Mouse (Mus musculus): Measurements from ENCODE around the gene S100a7a. TPM values are rescaled to one million over a fixed set of nuclear protein-coding genes. Genes with fewer than 3 reads are reported as not detected.
A peak's percentile ranks its signal among the peaks of the same experiment; 100 is the strongest.

The S100a7a gene
- total and polyA plus RNA-seq, 2 experiments, result not detected

GRCm38 (mm10) chr3:90668846-90669245 lies 15.0 kb downstream of the S100a7a start, which contains the start of gene S100a8:
Gene S100a8 (plus strand): TSS chr3:90668978.
- Histone ChIP-seq H3K4me3 (ENCODE audit: insufficient read depth, low read depth, low read length) (no peak within 1 kb of the TSS), H3K27me3 (ENCODE audit: control insufficient read depth, insufficient read depth, low read length) (no peaks in the 10 kb centered on the region), H3K36me3 (ENCODE audit: control insufficient read depth, insufficient read depth, low read length) (no peaks in the 10 kb centered on the region), H3K79me2 (ENCODE audit: control insufficient read depth, insufficient read depth, low read length) (no peaks in the 10 kb centered on the region), H3K27ac (replicated peaks; ENCODE audit: insufficient read depth, low read depth, low read length) (no peak within 1 kb of the TSS), H3K9ac (ENCODE audit: low read depth, low read length) (no peak within 1 kb of the TSS), H3K4me1 (ENCODE audit: control insufficient read depth, insufficient read depth, low read length) (no peaks in the 10 kb centered on the region)
- DNase-seq (ENCODE audit: extremely low read depth, low read depth, low spot score), result peak; percentile 5
- TF ChIP-seq CTCF (IDR thresholded peaks at IDR 0.05; ENCODE audit: low read depth, low read length), result no peak
- no peak for TF ChIP-seq POLR2A (IDR thresholded peaks at IDR 0.05; ENCODE audit: extremely low read depth, insufficient read depth, low read length)
- 58% methylated on average over 8 of the region's 8 CpGs for WGBS

DNA sequence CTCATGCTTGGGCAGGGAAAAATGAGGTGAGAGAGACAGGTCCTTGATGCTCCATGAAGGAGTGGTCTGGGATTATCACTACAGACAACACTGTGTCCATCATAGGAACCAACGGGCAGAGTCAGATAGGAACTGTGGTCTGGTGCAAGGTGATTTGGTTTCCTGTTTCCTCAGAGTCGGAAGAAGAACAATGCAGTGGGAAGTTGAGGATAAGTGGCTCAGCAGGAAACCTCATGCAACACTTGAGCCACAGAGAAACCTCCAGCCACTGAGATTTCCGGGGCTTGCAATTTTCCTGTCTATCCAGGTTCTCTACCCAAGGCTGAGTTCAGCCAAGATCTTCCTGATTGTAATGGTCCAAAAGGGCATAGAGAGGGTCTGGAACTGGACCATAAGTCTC lies 24.8 kb downstream of the S100a7a start:
- WGBS, result 42% methylated on average over 3 of the region's 3 CpGs
- Histone ChIP-seq H3K27ac (replicated peaks; ENCODE audit: insufficient read depth, low read depth, low read length) (no peak overlapping the region), H3K79me2 (ENCODE audit: control insufficient read depth, insufficient read depth, low read length) (no peaks in the 10 kb centered on the region), H3K27me3 (ENCODE audit: control insufficient read depth, insufficient read depth, low read length) (no peaks in the 10 kb centered on the region; the same call in 1 of the 2 replicates), H3K9ac (ENCODE audit: low read depth, low read length) (no peak overlapping the region), H3K36me3 (ENCODE audit: control insufficient read depth, insufficient read depth, low read length) (no peaks in the 10 kb centered on the region), H3K4me1 (ENCODE audit: control insufficient read depth, insufficient read depth, low read length) (no peaks in the 10 kb centered on the region), H3K4me3 (ENCODE audit: insufficient read depth, low read depth, low read length) (no peak overlapping the region)
- TF ChIP-seq POLR2A (IDR thresholded peaks at IDR 0.05; ENCODE audit: extremely low read depth, insufficient read depth, low read length) (no peak), CTCF (IDR thresholded peaks at IDR 0.05; ENCODE audit: low read depth, low read length) (no peak)
- no peak for DNase-seq (ENCODE audit: extremely low read depth, low read depth, low spot score)

- DNase-seq (ENCODE audit: extremely low read depth, low read depth, low spot score), result no peak
- H3K4me1 ChIP-seq (ENCODE audit: control insufficient read depth, insufficient read depth, low read length), result no peaks in the 10 kb centered on the region
- no peak overlapping the region for H3K27ac ChIP-seq (replicated peaks; ENCODE audit: insufficient read depth, low read depth, low read length)
- no peak overlapping the region for H3K4me3 ChIP-seq (ENCODE audit: insufficient read depth, low read depth, low read length)
- no peaks in the 10 kb centered on the region; the same call in 1 of the 2 replicates for H3K27me3 ChIP-seq (ENCODE audit: control insufficient read depth, insufficient read depth, low read length)
- H3K36me3 ChIP-seq (ENCODE audit: control insufficient read depth, insufficient read depth, low read length), result no peaks in the 10 kb centered on the region
- WGBS, result 93% methylated on average over 3 of the region's 3 CpGs
- H3K9ac ChIP-seq (ENCODE audit: low read depth, low read length), result no peak overlapping the region
- TF ChIP-seq POLR2A (IDR thresholded peaks at IDR 0.05; ENCODE audit: extremely low read depth, insufficient read depth, low read length) (no peak), CTCF (IDR thresholded peaks at IDR 0.05; ENCODE audit: low read depth, low read length) (no peak)
- H3K79me2 ChIP-seq (ENCODE audit: control insufficient read depth, insufficient read depth, low read length), result no peaks in the 10 kb centered on the region
These were observed 30.1 kb downstream of the S100a7a start for GRCm38 (mm10) chr3:90683929-90684328.

- no peak overlapping the region for H3K27ac ChIP-seq (replicated peaks; ENCODE audit: insufficient read depth, low read depth, low read length)
- H3K4me3 ChIP-seq (ENCODE audit: insufficient read depth, low read depth, low read length), result no peak overlapping the region
- WGBS, result 82% methylated on average over 2 of the region's 2 CpGs
- no peaks in the 10 kb centered on the region for H3K79me2 ChIP-seq (ENCODE audit: control insufficient read depth, insufficient read depth, low read length)
- DNase-seq (ENCODE audit: extremely low read depth, low read depth, low spot score), result no peak
- H3K4me1 ChIP-seq (ENCODE audit: control insufficient read depth, insufficient read depth, low read length), result no peaks in the 10 kb centered on the region
- H3K27me3 ChIP-seq (ENCODE audit: control insufficient read depth, insufficient read depth, low read length), result no peaks in the 10 kb centered on the region; the same call in 1 of the 2 replicates
- H3K9ac ChIP-seq (ENCODE audit: low read depth, low read length), result no peak overlapping the region
- TF ChIP-seq CTCF (IDR thresholded peaks at IDR 0.05; ENCODE audit: low read depth, low read length) (no peak), POLR2A (IDR thresholded peaks at IDR 0.05; ENCODE audit: extremely low read depth, insufficient read depth, low read length) (no peak)
- no peaks in the 10 kb centered on the region for H3K36me3 ChIP-seq (ENCODE audit: control insufficient read depth, insufficient read depth, low read length)
These were observed 33.0 kb downstream of the S100a7a start for GRCm38 (mm10) chr3:90686835-90687234.

DNA sequence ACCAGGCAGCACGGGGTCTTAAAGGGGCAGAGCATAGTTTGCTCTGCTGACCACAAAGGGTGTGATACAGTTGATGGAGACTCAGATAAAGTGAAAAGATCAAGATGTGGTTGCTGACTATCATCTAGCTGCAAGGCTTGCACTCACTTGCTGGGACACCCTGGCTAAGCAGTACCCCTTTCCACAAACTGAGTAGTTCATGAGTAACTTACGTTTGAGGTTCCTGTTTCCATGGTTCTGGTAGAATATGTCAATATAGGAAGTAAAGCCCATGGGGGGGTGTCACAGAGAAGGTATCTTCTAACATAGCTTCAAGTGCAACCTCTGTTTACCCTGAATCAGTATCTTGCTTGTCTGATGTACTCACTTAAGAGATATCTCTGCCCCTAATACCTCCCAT lies 39.7 kb downstream of the S100a7a start:
- H3K9ac ChIP-seq (ENCODE audit: low read depth, low read length), result no peak overlapping the region
- H3K4me3 ChIP-seq (ENCODE audit: insufficient read depth, low read depth, low read length), result no peak overlapping the region
- TF ChIP-seq CTCF (IDR thresholded peaks at IDR 0.05; ENCODE audit: low read depth, low read length) (no peak), POLR2A (IDR thresholded peaks at IDR 0.05; ENCODE audit: extremely low read depth, insufficient read depth, low read length) (no peak)

GRCm38 (mm10) chr3:90695613-90696012 lies 41.8 kb downstream of the S100a7a start, which contains the start of gene S100a9:
Gene S100a9 (minus strand): TSS chr3:90695721.
- TF ChIP-seq POLR2A (IDR thresholded peaks at IDR 0.05; ENCODE audit: extremely low read depth, insufficient read depth, low read length) (no peak), CTCF (IDR thresholded peaks at IDR 0.05; ENCODE audit: low read depth, low read length) (no peak)
- Histone ChIP-seq H3K4me1 (ENCODE audit: control insufficient read depth, insufficient read depth, low read length) (no peaks in the 10 kb centered on the region), H3K27me3 (ENCODE audit: control insufficient read depth, insufficient read depth, low read length) (peaks cover 4% of the 10 kb centered on the region; the same call in 1 of the 2 replicates), H3K27ac (replicated peaks; ENCODE audit: insufficient read depth, low read depth, low read length) (no peak within 1 kb of the TSS), H3K9ac (ENCODE audit: low read depth, low read length) (no peak within 1 kb of the TSS), H3K79me2 (ENCODE audit: control insufficient read depth, insufficient read depth, low read length) (no peaks in the 10 kb centered on the region), H3K4me3 (ENCODE audit: insufficient read depth, low read depth, low read length) (no peak within 1 kb of the TSS), H3K36me3 (ENCODE audit: control insufficient read depth, insufficient read depth, low read length) (no peaks in the 10 kb centered on the region)
- 51% methylated on average over 3 of the region's 3 CpGs for WGBS
- no peak for DNase-seq (ENCODE audit: extremely low read depth, low read depth, low spot score)

More for the DNA sequence above, 39.7 kb downstream of the S100a7a start:
- DNase-seq (ENCODE audit: extremely low read depth, low read depth, low spot score), result no peak
- Histone ChIP-seq H3K27ac (replicated peaks; ENCODE audit: insufficient read depth, low read depth, low read length) (no peak overlapping the region), H3K27me3 (ENCODE audit: control insufficient read depth, insufficient read depth, low read length) (peaks cover 4% of the 10 kb centered on the region; the same call in 1 of the 2 replicates), H3K36me3 (ENCODE audit: control insufficient read depth, insufficient read depth, low read length) (no peaks in the 10 kb centered on the region), H3K4me1 (ENCODE audit: control insufficient read depth, insufficient read depth, low read length) (no peaks in the 10 kb centered on the region), H3K79me2 (ENCODE audit: control insufficient read depth, insufficient read depth, low read length) (no peaks in the 10 kb centered on the region)
- WGBS, result 63% methylated on average over 2 of the region's 2 CpGs

All from liver, adult 2 months (tissue).